Mouse (Mus musculus) heart, embryonic 15.5 days (tissue): ENCODE data around the gene Eng. TPM values are rescaled to one million over a fixed set of nuclear protein-coding genes. Genes with fewer than 3 reads are reported as not detected.

Experiments used
- ATAC-seq: fragments of 200-750 bp; cut with Nextera tagmentation; replicated peaks from 2 replicates; pipeline ENCODE4 v1.8.0; 2017; ENCODE audit warnings: low read depth, moderate TSS enrichment; ENCODE audit not compliant: insufficient number of reproducible peaks, insufficient read depth, low FRiP score
- H3K27ac ChIP-seq: fragments of 300-500 bp; sonication (generic); 2 replicates; pipeline ENCODE4 v1.5.1; 2015; ENCODE audit warnings: mild to moderate bottlenecking, inconsistent platforms
- H3K27me3 ChIP-seq: fragments of 300-500 bp; sonication (generic); 2 replicates; pipeline ENCODE4 v1.6.1; 2015; ENCODE audit warnings: inconsistent platforms
- H3K36me3 ChIP-seq: fragments of 300-500 bp; sonication (generic); 2 replicates; pipeline ENCODE4 v1.6.1; 2015; ENCODE audit warnings: mild to moderate bottlenecking, inconsistent platforms
- H3K4me1 ChIP-seq: fragments of 300-500 bp; sonication (generic); replicated peaks from 2 replicates; pipeline ENCODE4 v1.6.1; 2015; ENCODE audit warnings: inconsistent platforms
- H3K4me2 ChIP-seq: fragments of 300-500 bp; sonication (generic); 2 replicates; pipeline ENCODE4 v1.6.1; 2015; ENCODE audit warnings: inconsistent platforms, mild to moderate bottlenecking, moderate library complexity
- H3K4me3 ChIP-seq: fragments of 300-500 bp; sonication (generic); 2 replicates; pipeline ENCODE4 v1.5.1; 2015; ENCODE audit warnings: mild to moderate bottlenecking, inconsistent platforms
- H3K9ac ChIP-seq: fragments of 300-500 bp; sonication (generic); 2 replicates; pipeline ENCODE4 v1.6.1; 2015; ENCODE audit warnings: mild to moderate bottlenecking, inconsistent platforms
- H3K9me3 ChIP-seq: fragments of 300-500 bp; sonication (generic); replicated peaks from 2 replicates; pipeline ENCODE4 v1.6.1; 2016; ENCODE audit warnings: inconsistent platforms
- WGBS: fragments of 180-500 bp; shearing (Covaris S2); methylation state at CpG from one replicate; pipeline ENCODE4 v1.1.7; 2015; ENCODE audit warnings: mixed read lengths; 5-methylcytosine and 5-hydroxymethylcytosine counted together
- polyA plus RNA-seq: library from polyadenylated mRNA; unstranded; fragments of >200 nt; fragmentation: Nextera tagmentation; extraction: Ambion mirVana; gene quantifications from 2 replicates; pipeline ENCODE4 v1.2.1, GENCODE M21; 2015

Gene Eng
- polyA plus RNA-seq, 1 experiment from 2014 or later: 144 TPM

DNA sequence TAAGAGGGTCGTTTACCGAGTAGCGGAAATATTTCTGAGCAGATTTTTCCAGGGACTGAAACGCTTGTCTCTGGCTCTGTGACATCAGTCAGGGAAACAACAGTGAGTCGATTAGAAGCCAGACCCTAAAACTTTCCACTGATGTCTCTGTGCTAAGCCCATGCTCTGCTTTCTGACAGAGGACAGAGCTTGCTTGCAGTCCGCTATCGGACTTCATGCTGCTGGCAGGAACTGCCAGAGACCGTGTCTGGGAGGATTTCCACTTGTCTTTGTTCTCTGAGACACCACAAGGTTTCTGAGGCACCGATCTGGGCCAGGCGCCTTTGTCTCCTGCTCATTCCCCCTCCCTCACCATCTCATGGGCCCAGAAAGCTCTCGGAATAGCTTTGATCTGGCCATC lies 21.4 kb downstream of the Eng start:
- peaks cover 22% of the 10 kb centered on the region; the same call in 1 of the 2 replicates for H3K36me3 ChIP-seq
- H3K4me2 ChIP-seq: no peak overlapping the region
- no peak overlapping the region for H3K4me3 ChIP-seq
- peak overlapping the region; percentile 63 for H3K27ac ChIP-seq
- H3K27me3 ChIP-seq: no peaks in the 10 kb centered on the region
- peaks cover 32% of the 10 kb centered on the region for H3K4me1 ChIP-seq
- ATAC-seq: peak; percentile 66
- H3K9me3 ChIP-seq: no peaks in the 10 kb centered on the region
- 25% methylated on average over 11 of the region's 11 CpGs for WGBS
- no peak overlapping the region for H3K9ac ChIP-seq

DNA sequence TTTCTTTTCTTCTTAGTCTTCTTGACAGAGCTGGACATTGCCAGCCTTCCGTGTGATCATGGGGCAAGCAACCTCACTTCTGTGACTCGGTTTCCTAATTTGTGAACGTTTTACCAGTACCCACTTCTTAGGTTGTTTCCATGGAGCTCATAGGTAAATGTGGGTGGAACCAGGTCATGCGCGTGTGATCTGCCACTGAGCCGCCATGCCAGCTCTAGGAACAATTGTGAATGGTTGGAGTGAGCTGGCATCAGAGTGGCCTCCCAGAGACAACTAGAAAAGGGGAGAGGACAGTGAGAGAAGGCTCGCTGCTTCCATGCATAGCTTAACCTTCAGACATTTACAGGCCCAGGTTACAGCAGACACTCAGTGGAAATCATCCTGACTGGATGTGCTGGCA lies 21.8 kb downstream of the Eng start:
- 81% methylated on average over 7 of the region's 7 CpGs for WGBS
- H3K4me3 ChIP-seq: no peak overlapping the region
- peaks cover 23% of the 10 kb centered on the region; the same call in 1 of the 2 replicates for H3K36me3 ChIP-seq
- H3K9ac ChIP-seq: no peak overlapping the region
- ATAC-seq: no peak
- H3K27me3 ChIP-seq: no peaks in the 10 kb centered on the region
- H3K4me1 ChIP-seq: peaks cover 33% of the 10 kb centered on the region
- H3K9me3 ChIP-seq: no peaks in the 10 kb centered on the region
- no peak overlapping the region for H3K4me2 ChIP-seq
- peak overlapping the region; percentile 63 for H3K27ac ChIP-seq

DNA sequence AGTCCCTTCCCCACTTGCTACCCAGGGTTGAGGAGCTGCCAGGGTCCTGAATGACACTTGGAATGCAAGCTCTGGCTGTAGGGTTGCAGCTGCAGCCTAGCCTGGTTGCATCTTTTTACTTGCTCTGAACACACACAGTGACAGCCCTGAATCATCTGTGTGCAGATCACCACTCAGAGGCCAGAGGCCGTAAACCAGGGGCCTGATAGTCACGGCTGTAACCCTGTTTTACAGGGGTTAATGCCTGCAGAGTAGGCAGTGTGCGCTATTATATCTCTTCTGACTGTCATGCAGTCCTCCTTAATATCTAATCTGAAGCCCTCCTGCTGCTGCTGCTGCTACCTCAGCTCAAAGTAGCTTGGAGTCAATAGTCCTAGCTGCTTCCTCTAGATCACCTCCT lies 23.5 kb downstream of the Eng start:
- Histone ChIP-seq H3K4me3 (no peak overlapping the region), H3K9me3 (no peaks in the 10 kb centered on the region), H3K4me2 (no peak overlapping the region), H3K27ac (no peak overlapping the region), H3K27me3 (no peaks in the 10 kb centered on the region), H3K36me3 (peaks cover 39% of the 10 kb centered on the region), H3K9ac (no peak overlapping the region), H3K4me1 (peaks cover 35% of the 10 kb centered on the region)
- WGBS: 62% methylated on average over 3 of the region's 3 CpGs
- no peak for ATAC-seq

DNA sequence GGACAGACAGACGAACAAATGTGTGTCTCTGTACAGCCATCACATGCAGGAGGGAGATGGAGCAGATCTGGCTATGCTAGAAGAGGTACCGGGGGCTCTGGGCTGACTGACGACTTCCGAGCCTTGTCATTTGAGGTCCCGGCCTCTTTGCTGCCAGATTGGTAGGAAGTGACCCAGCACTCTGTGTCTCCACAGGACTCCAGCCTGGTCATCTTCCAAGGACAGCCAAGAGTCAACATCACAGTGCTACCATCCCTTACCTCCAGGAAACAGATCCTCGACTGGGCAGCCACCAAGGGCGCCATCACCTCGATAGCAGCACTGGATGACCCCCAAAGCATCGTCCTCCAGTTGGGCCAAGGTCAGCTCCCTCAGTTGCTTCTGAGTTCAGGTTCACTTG lies 24.8 kb downstream of the Eng start:
- Histone ChIP-seq H3K27ac (no peak overlapping the region), H3K4me3 (no peak overlapping the region), H3K9me3 (no peaks in the 10 kb centered on the region), H3K9ac (no peak overlapping the region), H3K4me1 (peaks cover 23% of the 10 kb centered on the region), H3K27me3 (no peaks in the 10 kb centered on the region), H3K4me2 (no peak overlapping the region), H3K36me3 (peaks cover 52% of the 10 kb centered on the region)
- ATAC-seq: no peak
- WGBS: 80% methylated on average over 9 of the region's 9 CpGs

DNA sequence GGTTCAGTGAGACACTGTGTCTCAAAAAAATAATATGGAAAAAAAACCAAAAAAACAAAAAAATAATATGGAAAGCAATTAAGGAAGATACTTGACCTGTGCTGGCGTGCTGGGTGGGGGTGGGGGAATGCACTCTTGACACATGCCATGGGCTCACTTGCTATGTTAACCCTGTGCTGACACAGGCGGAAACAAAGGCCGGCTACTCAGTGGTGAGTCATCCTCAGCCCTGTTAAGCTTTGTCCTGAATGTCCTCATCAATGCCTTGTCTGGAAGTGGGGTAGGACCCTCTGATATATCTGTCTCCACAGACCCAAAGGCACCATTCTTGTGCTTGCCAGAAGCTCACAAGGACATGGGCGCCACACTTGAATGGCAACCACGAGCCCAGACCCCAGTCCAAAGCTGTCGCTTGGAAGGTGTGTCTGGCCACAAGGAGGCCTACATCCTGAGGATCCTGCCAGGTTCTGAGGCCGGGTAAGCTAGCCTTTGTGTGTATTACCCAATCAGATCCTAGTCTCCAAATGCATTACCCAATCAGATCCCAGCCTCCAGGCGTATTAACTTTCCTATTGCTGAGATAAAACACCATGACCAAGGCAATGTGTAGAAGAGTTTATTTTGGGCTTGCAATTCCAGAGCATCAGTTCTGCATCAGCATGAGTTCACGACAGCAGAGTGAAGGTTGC lies 25.7 kb downstream of the Eng start:
- no peak overlapping the region for H3K4me2 ChIP-seq
- no peak for ATAC-seq
- 65% methylated on average over 9 of the region's 9 CpGs for WGBS
- H3K9me3 ChIP-seq: no peaks in the 10 kb centered on the region
- peaks cover 21% of the 10 kb centered on the region for H3K4me1 ChIP-seq
- no peak overlapping the region for H3K4me3 ChIP-seq
- H3K27me3 ChIP-seq: no peaks in the 10 kb centered on the region
- no peak overlapping the region for H3K27ac ChIP-seq
- peaks cover 53% of the 10 kb centered on the region for H3K36me3 ChIP-seq
- no peak overlapping the region for H3K9ac ChIP-seq

DNA sequence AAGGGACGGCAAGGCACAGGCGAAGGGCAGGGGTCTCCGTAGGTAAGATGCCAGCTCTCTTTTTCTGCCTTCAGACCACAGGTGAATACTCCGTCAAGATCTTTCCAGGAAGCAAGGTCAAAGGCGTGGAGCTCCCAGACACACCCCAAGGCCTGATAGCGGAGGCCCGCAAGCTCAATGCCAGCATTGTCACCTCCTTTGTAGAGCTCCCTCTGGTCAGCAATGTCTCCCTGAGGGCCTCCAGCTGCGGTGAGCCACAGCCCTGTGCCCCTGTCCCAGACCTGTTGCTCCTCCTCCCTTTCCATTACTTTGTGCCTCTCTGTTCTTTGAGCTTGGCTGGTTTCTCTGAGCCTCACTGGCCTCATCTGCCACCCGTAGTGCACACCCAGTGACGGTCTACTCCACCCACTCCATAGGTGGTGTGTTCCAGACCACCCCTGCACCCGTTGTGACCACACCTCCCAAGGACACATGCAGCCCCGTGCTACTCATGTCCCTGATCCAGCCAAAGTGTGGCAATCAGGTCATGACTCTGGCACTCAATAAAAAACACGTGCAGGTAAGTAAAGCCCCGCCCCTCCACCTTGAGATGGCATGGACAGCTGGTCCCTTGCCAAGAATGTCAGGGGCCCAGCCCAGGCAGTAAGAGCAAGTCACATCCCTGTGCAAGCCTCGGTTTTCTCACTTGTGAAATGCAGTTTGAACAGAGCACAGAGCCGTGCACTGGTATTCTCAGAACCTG lies 27.0 kb downstream of the Eng start:
- WGBS: 70% methylated on average over 16 of the region's 16 CpGs
- H3K27ac ChIP-seq: no peak overlapping the region

DNA sequence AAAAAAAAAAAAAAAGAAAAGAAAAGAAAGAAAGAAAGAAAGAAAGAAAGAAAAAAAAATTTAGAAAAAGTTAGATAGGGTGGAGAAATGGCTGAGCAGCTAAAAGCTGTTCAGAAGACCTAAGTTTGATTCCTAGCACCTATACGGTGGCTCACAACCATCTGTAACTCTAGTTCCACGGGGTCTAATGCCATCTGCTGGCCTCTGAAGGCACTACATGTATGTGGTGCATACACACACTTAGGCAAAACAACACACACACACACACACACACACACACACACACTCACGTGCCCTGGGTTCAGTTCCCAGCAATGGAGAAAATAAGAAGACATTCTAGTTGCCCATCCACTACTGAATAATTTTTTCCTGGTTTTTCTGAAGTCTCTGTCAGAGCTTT lies 30.4 kb downstream of the Eng start:
- Histone ChIP-seq H3K9ac (no peak overlapping the region), H3K36me3 (peaks cover 58% of the 10 kb centered on the region), H3K4me2 (no peak overlapping the region), H3K4me1 (peaks cover 26% of the 10 kb centered on the region), H3K27ac (no peak overlapping the region), H3K4me3 (no peak overlapping the region), H3K27me3 (no peaks in the 10 kb centered on the region), H3K9me3 (no peaks in the 10 kb centered on the region)
- ATAC-seq: no peak
- WGBS: 93% methylated on average over 3 of the region's 3 CpGs

More for the DNA sequence above, 27.0 kb downstream of the Eng start:
- Histone ChIP-seq H3K4me1 (peaks cover 13% of the 10 kb centered on the region), H3K4me3 (no peak overlapping the region), H3K9me3 (no peaks in the 10 kb centered on the region), H3K36me3 (peaks cover 61% of the 10 kb centered on the region), H3K9ac (no peak overlapping the region), H3K4me2 (no peak overlapping the region), H3K27me3 (no peaks in the 10 kb centered on the region)
- no peak for ATAC-seq

DNA sequence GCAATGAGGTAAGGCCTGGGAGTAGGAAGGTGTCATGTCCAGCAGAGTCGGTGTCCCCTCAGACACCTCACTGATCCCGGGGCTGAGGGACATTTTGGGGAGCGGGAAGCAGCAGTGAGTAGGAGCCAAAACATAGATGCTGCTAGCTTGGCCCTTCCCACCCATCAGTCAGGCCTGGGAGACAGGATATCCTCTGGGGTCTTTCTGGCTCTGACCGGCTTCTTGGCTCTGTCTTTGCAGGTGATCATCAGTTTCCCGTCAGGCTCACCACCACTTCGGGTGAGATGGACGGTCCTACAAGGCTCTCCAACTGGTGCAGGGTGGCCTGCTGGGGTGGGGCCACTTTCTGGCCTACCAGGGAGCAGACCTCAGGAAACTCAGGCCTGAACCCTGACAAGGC lies 31.3 kb downstream of the Eng start:
- Histone ChIP-seq H3K4me3 (no peak overlapping the region), H3K4me1 (peaks cover 27% of the 10 kb centered on the region), H3K9me3 (no peaks in the 10 kb centered on the region), H3K27me3 (no peaks in the 10 kb centered on the region), H3K27ac (no peak overlapping the region; the same call in 1 of the 2 replicates), H3K4me2 (no peak overlapping the region), H3K9ac (no peak overlapping the region), H3K36me3 (peaks cover 60% of the 10 kb centered on the region)
- WGBS: 86% methylated on average over 7 of the region's 7 CpGs
- no peak for ATAC-seq

DNA sequence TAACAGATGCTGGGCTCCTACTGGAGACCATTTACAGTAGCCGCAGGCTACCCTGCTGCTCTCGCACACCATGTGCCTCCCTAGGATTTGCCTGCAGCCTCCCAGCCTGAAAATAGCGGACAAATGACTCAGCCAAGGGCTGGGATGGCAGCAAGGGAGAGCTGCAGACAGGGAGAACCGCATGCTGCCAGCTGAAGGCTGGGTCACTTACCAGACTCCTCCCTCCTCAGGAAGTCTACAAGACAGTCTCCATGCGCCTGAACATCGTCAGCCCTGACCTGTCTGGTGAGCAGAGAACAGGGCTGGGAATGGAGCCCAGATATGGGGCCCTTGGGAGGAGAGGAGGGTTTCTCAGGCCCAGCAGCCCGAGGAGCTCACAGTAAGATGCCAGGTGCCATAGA lies 33.7 kb downstream of the Eng start:
- ATAC-seq: peak; percentile 71
- Histone ChIP-seq H3K4me1 (peaks cover 20% of the 10 kb centered on the region), H3K27me3 (no peaks in the 10 kb centered on the region), H3K4me2 (no peak overlapping the region), H3K9ac (no peak overlapping the region), H3K4me3 (no peak overlapping the region), H3K36me3 (peaks cover 64% of the 10 kb centered on the region), H3K9me3 (no peaks in the 10 kb centered on the region), H3K27ac (peak overlapping the region; percentile 68)
- 23% methylated on average over 7 of the region's 7 CpGs for WGBS

DNA sequence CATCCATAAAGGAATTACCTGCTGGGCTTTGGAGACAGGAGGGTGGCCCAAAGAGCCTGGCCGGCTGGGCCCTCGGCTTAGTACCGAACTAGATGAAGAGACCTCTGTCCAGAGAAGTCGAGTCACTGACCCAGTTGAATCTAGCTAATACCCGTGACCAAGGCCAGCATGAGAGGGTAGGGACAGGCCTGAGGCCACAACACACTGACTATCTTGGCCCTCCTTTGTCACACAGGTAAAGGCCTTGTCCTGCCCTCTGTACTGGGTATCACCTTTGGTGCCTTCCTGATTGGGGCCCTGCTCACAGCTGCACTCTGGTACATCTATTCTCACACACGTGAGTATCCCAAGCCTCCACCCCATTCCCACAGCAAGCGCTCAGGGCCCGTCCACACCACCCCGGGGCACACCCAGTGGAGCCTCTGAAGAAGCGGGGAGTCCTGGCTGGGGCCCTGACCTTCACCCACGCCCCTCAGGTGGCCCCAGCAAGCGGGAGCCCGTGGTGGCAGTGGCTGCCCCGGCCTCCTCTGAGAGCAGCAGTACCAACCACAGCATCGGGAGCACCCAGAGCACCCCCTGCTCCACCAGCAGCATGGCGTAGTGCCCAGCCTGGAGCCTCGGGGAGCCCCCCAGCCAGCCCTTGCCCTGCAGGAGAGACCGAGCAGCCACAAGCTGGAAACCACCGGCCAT lies 34.7 kb downstream of the Eng start:
- Histone ChIP-seq H3K4me3 (no peak overlapping the region), H3K27me3 (no peaks in the 10 kb centered on the region), H3K4me1 (peaks cover 20% of the 10 kb centered on the region), H3K9ac (no peak overlapping the region), H3K9me3 (no peaks in the 10 kb centered on the region), H3K36me3 (peaks cover 64% of the 10 kb centered on the region), H3K4me2 (no peak overlapping the region), H3K27ac (peak overlapping the region; percentile 33; the same call in 1 of the 2 replicates)
- 88% methylated on average over 19 of the region's 19 CpGs for WGBS
- no peak for ATAC-seq

DNA sequence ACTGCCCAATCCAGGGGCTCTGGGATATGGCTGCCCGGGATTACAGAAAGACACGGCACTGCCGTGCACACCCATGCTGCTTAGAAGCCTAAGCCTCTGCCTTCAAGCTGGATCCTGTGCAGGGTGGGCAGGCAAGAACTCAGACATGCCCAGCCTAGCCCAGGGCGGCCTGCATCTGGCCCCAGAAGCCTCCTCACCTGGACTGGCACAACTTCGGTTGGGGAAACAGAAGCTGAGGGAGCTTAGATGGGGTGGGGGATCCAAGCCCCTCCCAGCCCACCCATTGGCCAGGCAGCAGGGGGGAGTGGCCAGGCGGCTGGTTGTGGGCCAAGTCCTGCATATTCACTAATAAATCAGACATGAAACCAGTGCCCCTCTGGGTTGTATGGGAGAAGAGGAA lies 35.4 kb downstream of the Eng start:
- Histone ChIP-seq H3K36me3 (peaks cover 68% of the 10 kb centered on the region), H3K4me1 (peaks cover 20% of the 10 kb centered on the region), H3K9me3 (no peaks in the 10 kb centered on the region), H3K4me3 (no peak overlapping the region), H3K9ac (no peak overlapping the region), H3K27me3 (no peaks in the 10 kb centered on the region), H3K4me2 (no peak overlapping the region), H3K27ac (peak overlapping the region; percentile 33; the same call in 1 of the 2 replicates)
- ATAC-seq: no peak
- 64% methylated on average over 6 of the region's 6 CpGs for WGBS
